Mouse (Mus musculus) gastrocnemius, adult 2 months (tissue): ENCODE measurements around the gene Cmss1. TPM values are rescaled to one million over a fixed set of nuclear protein-coding genes. Genes with fewer than 3 reads are reported as not detected.

Experiments used
- DNase-seq: peaks from one replicate; pipeline ENCODE4 v3.0.0; 2022
- H3K27ac ChIP-seq: fragments of 200-600 bp; 2 replicates; pipeline ENCODE4 v1.8.1; 2022; ENCODE audit warnings: mild to moderate bottlenecking
- H3K4me3 ChIP-seq: fragments of 200-600 bp; 2 replicates; pipeline ENCODE4 v1.8.1; 2022; ENCODE audit warnings: mild to moderate bottlenecking, moderate library complexity
- CTCF ChIP-seq: fragments of 200-600 bp; IDR thresholded peaks from 2 replicates; pipeline ENCODE4 v1.8.1; 2022; ENCODE audit warnings: antibody characterized with exemption, mild to moderate bottlenecking, moderate library complexity
- intact Hi-C: fragments of 180-260 bp; cut with DNase I; formaldehyde crosslinking; loops from one replicate; pipeline ENCODE4 v1.15.1; 2025
- total RNA-seq, 2 experiments: library from RNA; stranded (reverse); gene quantifications; 2 replicates each; pipeline ENCODE4 v1.2.3; 2021

The Cmss1 gene
- total RNA-seq, 2 experiments from 2014 or later: 33.0 to 44.0 TPM

- Histone ChIP-seq H3K4me3 (no peak overlapping the region), H3K27ac (peak overlapping the region; percentile 78)
- TF ChIP-seq CTCF: no peak
- no peak for DNase-seq
- intact Hi-C loops: no loop called here
These were observed 184.8 kb downstream of the Cmss1 start for GRCm38 (mm10) chr16:57421680-57422417.

GRCm38 (mm10) chr16:57420773-57421556 is 185.7 kb downstream of the Cmss1 start:
- TF ChIP-seq CTCF: no peak
- DNase-seq: no peak
- H3K4me3 ChIP-seq: peak overlapping the region; percentile 7; the same call in 1 of the 2 replicates
- H3K27ac ChIP-seq: peak overlapping the region; percentile 78
- intact Hi-C loops: no loop called here

GRCm38 (mm10) chr16:57419881-57420280 is 186.8 kb downstream of the Cmss1 start:
- no peak for TF ChIP-seq CTCF
- H3K27ac ChIP-seq: peak overlapping the region; percentile 78
- no peak for DNase-seq
- intact Hi-C loops: loop anchor here (10.0 kb wide), 1 partner anchor 915 kb away; no protein-coding TSS in a partner anchor
- no peak overlapping the region for H3K4me3 ChIP-seq

GRCm38 (mm10) chr16:57419332-57419731 is 187.3 kb downstream of the Cmss1 start:
- no peak for TF ChIP-seq CTCF
- DNase-seq: no peak
- Histone ChIP-seq H3K4me3 (peak overlapping the region; percentile 15; the same call in 1 of the 2 replicates), H3K27ac (peak overlapping the region; percentile 78)
- intact Hi-C loops: loop anchor here (10.0 kb wide), 1 partner anchor 915 kb away; no protein-coding TSS in a partner anchor

- H3K27ac ChIP-seq: peak overlapping the region; percentile 78; the same call in 1 of the 2 replicates
- no peak for DNase-seq
- no peak for TF ChIP-seq CTCF
- intact Hi-C loops: loop anchor here (10.0 kb wide), 1 partner anchor 917 kb away; no protein-coding TSS in a partner anchor
- H3K4me3 ChIP-seq: no peak overlapping the region
These were observed 188.7 kb downstream of the Cmss1 start for GRCm38 (mm10) chr16:57417955-57418354.

- intact Hi-C loops: loop anchor here (10.0 kb wide), 1 partner anchor 918 kb away; no protein-coding TSS in a partner anchor
- Histone ChIP-seq H3K4me3 (no peak overlapping the region), H3K27ac (no peak overlapping the region)
- no peak for TF ChIP-seq CTCF
- DNase-seq: no peak
These were observed 189.6 kb downstream of the Cmss1 start for GRCm38 (mm10) chr16:57417017-57417416.

- intact Hi-C loops: loop anchor here (10.0 kb wide), 1 partner anchor 919 kb away; no protein-coding TSS in a partner anchor
- no peak overlapping the region for H3K4me3 ChIP-seq
- peak; percentile 43 for DNase-seq
- peak overlapping the region; percentile 4; the same call in 1 of the 2 replicates for H3K27ac ChIP-seq
- no peak for TF ChIP-seq CTCF
These were observed 190.6 kb downstream of the Cmss1 start for GRCm38 (mm10) chr16:57416049-57416448.

- DNase-seq: no peak
- Histone ChIP-seq H3K4me3 (no peak overlapping the region), H3K27ac (no peak overlapping the region)
- intact Hi-C loops: loop anchor here (10.0 kb wide), 1 partner anchor 922 kb away; no protein-coding TSS in a partner anchor
- TF ChIP-seq CTCF: no peak
These were observed 193.9 kb downstream of the Cmss1 start for GRCm38 (mm10) chr16:57412766-57413165.

- H3K4me3 ChIP-seq: no peak overlapping the region
- intact Hi-C loops: no loop called here
- DNase-seq: no peak
- no peak for TF ChIP-seq CTCF
- peak overlapping the region; percentile 43; the same call in 1 of the 2 replicates for H3K27ac ChIP-seq
These were observed 202.8 kb downstream of the Cmss1 start for GRCm38 (mm10) chr16:57403825-57404224.

- Histone ChIP-seq H3K27ac (peak overlapping the region; percentile 4), H3K4me3 (no peak overlapping the region)
- no peak for TF ChIP-seq CTCF
- no peak for DNase-seq
- intact Hi-C loops: no loop called here
These were observed 203.8 kb downstream of the Cmss1 start for GRCm38 (mm10) chr16:57402910-57403309.

GRCm38 (mm10) chr16:57401702-57402101 is 205.0 kb downstream of the Cmss1 start:
- Histone ChIP-seq H3K27ac (peak overlapping the region; percentile 4), H3K4me3 (no peak overlapping the region)
- TF ChIP-seq CTCF: no peak
- intact Hi-C loops: no loop called here
- DNase-seq: no peak

- no peak overlapping the region for H3K27ac ChIP-seq
- DNase-seq: no peak
- no peak overlapping the region for H3K4me3 ChIP-seq
- no peak for TF ChIP-seq CTCF
- intact Hi-C loops: loop anchor here (5.0 kb wide), 2 partner anchors 37 to 178 kb away; no protein-coding TSS in a partner anchor
These were observed 207.1 kb downstream of the Cmss1 start for GRCm38 (mm10) chr16:57399566-57399965.
